Mouse (Mus musculus): ENCODE results near the gene Snx9. TPM values are rescaled to one million over a fixed set of nuclear protein-coding genes. Genes with fewer than 3 reads are reported as not detected.

Snx9 gene
- polyA plus RNA-seq, 1 experiment: 17.8 TPM

GRCm38 (mm10) chr17:5874565-5874964 lies 33.4 kb downstream of the Snx9 start:
- no peak for TF ChIP-seq CTCF (IDR thresholded peaks at IDR 0.05; ENCODE audit: borderline replicate concordance, insufficient read depth, low read depth, low read length)
- TF ChIP-seq POLR2A (IDR thresholded peaks at IDR 0.05; ENCODE audit: borderline replicate concordance, insufficient read depth, low read length): no peak
- Histone ChIP-seq H3K27ac (ENCODE audit: insufficient read depth, low read length) (no peak overlapping the region), H3K4me3 (replicated peaks; ENCODE audit: insufficient read depth, low read depth, low read length) (no peak overlapping the region), H3K4me1 (ENCODE audit: control insufficient read depth, insufficient read depth, low read length) (peaks cover 4% of the 10 kb centered on the region; the same call in 1 of the 2 replicates), H3K27me3 (ENCODE audit: control insufficient read depth, insufficient read depth, low read length) (no peaks in the 10 kb centered on the region)
- no peak for DNase-seq
- 100% methylated on average over 1 of the region's 1 CpGs for WGBS

- H3K27ac ChIP-seq (ENCODE audit: insufficient read depth, low read length): no peak overlapping the region
- no peak for TF ChIP-seq POLR2A (IDR thresholded peaks at IDR 0.05; ENCODE audit: borderline replicate concordance, insufficient read depth, low read length)
- TF ChIP-seq CTCF (IDR thresholded peaks at IDR 0.05; ENCODE audit: borderline replicate concordance, insufficient read depth, low read depth, low read length): no peak
- H3K27me3 ChIP-seq (ENCODE audit: control insufficient read depth, insufficient read depth, low read length): no peaks in the 10 kb centered on the region
- no peaks in the 10 kb centered on the region for H3K4me1 ChIP-seq (ENCODE audit: control insufficient read depth, insufficient read depth, low read length)
- DNase-seq: no peak
- WGBS: 67% methylated on average over 10 of the region's 10 CpGs
- no peak overlapping the region for H3K4me3 ChIP-seq (replicated peaks; ENCODE audit: insufficient read depth, low read depth, low read length)
These were observed 36.6 kb downstream of the Snx9 start for GRCm38 (mm10) chr17:5877611-5878157.

GRCm38 (mm10) chr17:5878878-5879277 lies 37.7 kb downstream of the Snx9 start:
- Histone ChIP-seq H3K27me3 (ENCODE audit: control insufficient read depth, insufficient read depth, low read length) (no peaks in the 10 kb centered on the region), H3K27ac (ENCODE audit: insufficient read depth, low read length) (no peak overlapping the region), H3K4me1 (ENCODE audit: control insufficient read depth, insufficient read depth, low read length) (no peaks in the 10 kb centered on the region), H3K4me3 (replicated peaks; ENCODE audit: insufficient read depth, low read depth, low read length) (no peak overlapping the region)
- no peak for DNase-seq
- TF ChIP-seq CTCF (IDR thresholded peaks at IDR 0.05; ENCODE audit: borderline replicate concordance, insufficient read depth, low read depth, low read length): no peak
- no peak for TF ChIP-seq POLR2A (IDR thresholded peaks at IDR 0.05; ENCODE audit: borderline replicate concordance, insufficient read depth, low read length)
- WGBS: 89% methylated on average over 4 of the region's 4 CpGs

- no peak overlapping the region for H3K4me3 ChIP-seq (replicated peaks; ENCODE audit: insufficient read depth, low read depth, low read length)
- H3K27me3 ChIP-seq (ENCODE audit: control insufficient read depth, insufficient read depth, low read length): no peaks in the 10 kb centered on the region
- no peak overlapping the region for H3K27ac ChIP-seq (ENCODE audit: insufficient read depth, low read length)
- 12% methylated on average over 8 of the region's 8 CpGs for WGBS
- TF ChIP-seq CTCF (IDR thresholded peaks at IDR 0.05; ENCODE audit: borderline replicate concordance, insufficient read depth, low read depth, low read length): no peak
- no peak for TF ChIP-seq POLR2A (IDR thresholded peaks at IDR 0.05; ENCODE audit: borderline replicate concordance, insufficient read depth, low read length)
- H3K4me1 ChIP-seq (ENCODE audit: control insufficient read depth, insufficient read depth, low read length): peaks cover 7% of the 10 kb centered on the region
- DNase-seq: peak; percentile 64 to 67
These were observed 44.3 kb downstream of the Snx9 start for GRCm38 (mm10) chr17:5885474-5885873.

- no peak for TF ChIP-seq CTCF (IDR thresholded peaks at IDR 0.05; ENCODE audit: borderline replicate concordance, insufficient read depth, low read depth, low read length)
- no peak for TF ChIP-seq POLR2A (IDR thresholded peaks at IDR 0.05; ENCODE audit: borderline replicate concordance, insufficient read depth, low read length)
- 66% methylated on average over 6 of the region's 6 CpGs for WGBS
These were observed 45.2 kb downstream of the Snx9 start for GRCm38 (mm10) chr17:5886181-5886810.

GRCm38 (mm10) chr17:5886943-5887800 lies 46.0 kb downstream of the Snx9 start:
- no peak for DNase-seq
- peaks cover 7% of the 10 kb centered on the region for H3K4me1 ChIP-seq (ENCODE audit: control insufficient read depth, insufficient read depth, low read length)
- H3K27ac ChIP-seq (ENCODE audit: insufficient read depth, low read length): no peak overlapping the region
- 67% methylated on average over 20 of the region's 20 CpGs for WGBS
- H3K4me3 ChIP-seq (replicated peaks; ENCODE audit: insufficient read depth, low read depth, low read length): no peak overlapping the region
- no peaks in the 10 kb centered on the region for H3K27me3 ChIP-seq (ENCODE audit: control insufficient read depth, insufficient read depth, low read length)
- TF ChIP-seq POLR2A (IDR thresholded peaks at IDR 0.05; ENCODE audit: borderline replicate concordance, insufficient read depth, low read length) (no peak), CTCF (IDR thresholded peaks at IDR 0.05; ENCODE audit: borderline replicate concordance, insufficient read depth, low read depth, low read length) (peak; percentile 52)

More at GRCm38 (mm10) chr17:5886181-5886810, 45.2 kb downstream of the Snx9 start:
- Histone ChIP-seq H3K27me3 (ENCODE audit: control insufficient read depth, insufficient read depth, low read length) (no peaks in the 10 kb centered on the region), H3K4me3 (replicated peaks; ENCODE audit: insufficient read depth, low read depth, low read length) (no peak overlapping the region), H3K4me1 (ENCODE audit: control insufficient read depth, insufficient read depth, low read length) (peaks cover 7% of the 10 kb centered on the region), H3K27ac (ENCODE audit: insufficient read depth, low read length) (no peak overlapping the region)
- DNase-seq: no peak

- H3K27ac ChIP-seq (ENCODE audit: insufficient read depth, low read length): no peak overlapping the region
- DNase-seq: peak; percentile 58 to 74
- 60% methylated on average over 8 of the region's 8 CpGs for WGBS
- TF ChIP-seq CTCF (IDR thresholded peaks at IDR 0.05; ENCODE audit: borderline replicate concordance, insufficient read depth, low read depth, low read length): peak; percentile 74
- no peak for TF ChIP-seq POLR2A (IDR thresholded peaks at IDR 0.05; ENCODE audit: borderline replicate concordance, insufficient read depth, low read length)
- no peaks in the 10 kb centered on the region for H3K27me3 ChIP-seq (ENCODE audit: control insufficient read depth, insufficient read depth, low read length)
- no peak overlapping the region for H3K4me3 ChIP-seq (replicated peaks; ENCODE audit: insufficient read depth, low read depth, low read length)
- H3K4me1 ChIP-seq (ENCODE audit: control insufficient read depth, insufficient read depth, low read length): peaks cover 3% of the 10 kb centered on the region; the same call in 1 of the 2 replicates
These were observed 49.3 kb downstream of the Snx9 start for GRCm38 (mm10) chr17:5890429-5890828.
